Mouse (Mus musculus) left cerebral cortex, adult 2 months (tissue): ENCODE measurements at regions not wholly inside any gene's neighbourhood (a gene's known extent, or its start where the extent isn't known, plus 50 kb on each side); places are given as distances from the start of the nearest gene placed in this dataset.

Source experiments
- DNase-seq, 2 experiments: peaks; one replicate each; pipeline ENCODE4 v3.0.0; 2021 to 2022; ENCODE audit warnings: low spot score in 2 of 2, mixed read lengths in 1 of 2; ENCODE audit errors: extremely low spot score in 1 of 2
- H3K27ac ChIP-seq: fragments of 200-600 bp; 2 replicates; pipeline ENCODE4 v1.8.1; 2022
- H3K4me3 ChIP-seq: fragments of 200-600 bp; 2 replicates; pipeline ENCODE4 v1.8.1; 2022
- CTCF ChIP-seq: fragments of 200-600 bp; IDR thresholded peaks from 2 replicates; pipeline ENCODE4 v1.8.1; 2022; ENCODE audit warnings: antibody characterized with exemption, mild to moderate bottlenecking, moderate library complexity
- intact Hi-C: fragments of 180-260 bp; cut with DNase I; formaldehyde crosslinking; loops from one replicate; pipeline ENCODE4 v1.15.1; 2025

- no peak for TF ChIP-seq CTCF
- no peak overlapping the region for H3K4me3 ChIP-seq
- intact Hi-C loops, result no loop called here
- no peak for DNase-seq
- H3K27ac ChIP-seq, result no peak overlapping the region
Measured at GRCm38 (mm10) chr12:92353386-92354257, 504.7 kb upstream of the Sel1l start.

DNA sequence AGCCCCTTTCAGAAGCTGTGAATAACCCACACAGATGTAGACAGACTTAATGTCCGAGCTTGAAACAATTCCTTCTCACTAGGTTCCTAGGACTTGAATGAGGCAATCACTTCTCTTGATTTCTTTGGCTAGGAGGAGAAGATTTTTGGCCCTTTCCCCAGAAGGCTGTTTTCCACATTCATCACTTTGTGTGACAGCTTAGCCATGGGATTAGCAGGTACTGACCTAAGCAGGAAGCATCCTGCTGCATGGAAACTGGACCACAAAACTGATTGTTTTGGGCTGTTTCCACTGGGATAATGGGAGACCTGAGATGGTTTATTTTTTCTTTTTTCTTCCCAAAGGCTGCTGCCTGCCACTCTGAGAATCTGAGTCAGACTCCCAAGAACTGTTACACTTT, 469.3 kb upstream of the Sel1l start:
- intact Hi-C loops, result no loop called here
- Histone ChIP-seq H3K4me3 (no peak overlapping the region), H3K27ac (no peak overlapping the region)
- no peak for DNase-seq
- TF ChIP-seq CTCF, result no peak

DNA sequence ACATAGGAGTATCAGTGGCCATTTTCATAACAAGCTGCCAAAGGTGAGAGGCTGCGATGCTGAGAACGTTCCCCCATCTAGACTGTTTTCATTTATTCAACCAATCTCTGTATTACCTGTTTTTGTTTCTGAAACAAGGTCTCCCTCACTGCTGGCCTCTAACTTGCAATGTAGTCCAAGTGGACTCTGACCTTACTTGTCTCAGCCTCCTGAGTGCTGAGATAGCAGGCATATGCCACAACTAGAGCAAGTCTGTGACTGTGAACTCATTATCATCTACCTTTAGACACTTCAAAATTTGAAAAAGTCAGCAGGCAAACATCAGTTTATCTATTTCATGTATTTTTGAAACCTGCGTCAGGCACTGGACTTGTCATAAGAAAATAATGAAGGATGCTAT, 468.7 kb upstream of the Sel1l start:
- TF ChIP-seq CTCF, result no peak
- intact Hi-C loops, result no loop called here
- no peak for DNase-seq
- no peak overlapping the region for H3K4me3 ChIP-seq
- no peak overlapping the region for H3K27ac ChIP-seq

DNA sequence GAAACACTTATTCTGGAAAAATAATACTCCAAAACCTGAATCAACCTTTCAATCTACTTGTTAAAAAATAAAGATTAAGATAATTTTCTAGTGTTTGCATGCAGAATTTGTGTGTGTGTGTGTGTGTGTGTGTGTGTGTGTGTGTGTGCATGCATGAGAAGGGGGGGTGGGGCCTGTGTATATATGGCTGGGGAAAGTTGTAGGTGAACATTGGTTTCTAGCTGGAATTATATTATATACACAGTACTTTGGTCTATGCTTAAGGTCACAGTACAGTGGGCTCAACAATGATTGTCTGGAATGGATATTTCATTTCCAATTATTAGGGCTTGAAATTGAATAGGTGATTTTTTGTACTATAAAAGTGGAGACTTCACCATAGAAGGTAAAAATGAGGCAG, 467.3 kb upstream of the Sel1l start:
- no peak for TF ChIP-seq CTCF
- Histone ChIP-seq H3K4me3 (no peak overlapping the region), H3K27ac (no peak overlapping the region)
- DNase-seq, result no peak
- intact Hi-C loops, result no loop called here

- DNase-seq, result no peak
- no peak for TF ChIP-seq CTCF
- intact Hi-C loops, result no loop called here
- no peak overlapping the region for H3K4me3 ChIP-seq
- H3K27ac ChIP-seq, result no peak overlapping the region
Measured at GRCm38 (mm10) chr12:92315820-92316219, 466.9 kb upstream of the Sel1l start.

DNA sequence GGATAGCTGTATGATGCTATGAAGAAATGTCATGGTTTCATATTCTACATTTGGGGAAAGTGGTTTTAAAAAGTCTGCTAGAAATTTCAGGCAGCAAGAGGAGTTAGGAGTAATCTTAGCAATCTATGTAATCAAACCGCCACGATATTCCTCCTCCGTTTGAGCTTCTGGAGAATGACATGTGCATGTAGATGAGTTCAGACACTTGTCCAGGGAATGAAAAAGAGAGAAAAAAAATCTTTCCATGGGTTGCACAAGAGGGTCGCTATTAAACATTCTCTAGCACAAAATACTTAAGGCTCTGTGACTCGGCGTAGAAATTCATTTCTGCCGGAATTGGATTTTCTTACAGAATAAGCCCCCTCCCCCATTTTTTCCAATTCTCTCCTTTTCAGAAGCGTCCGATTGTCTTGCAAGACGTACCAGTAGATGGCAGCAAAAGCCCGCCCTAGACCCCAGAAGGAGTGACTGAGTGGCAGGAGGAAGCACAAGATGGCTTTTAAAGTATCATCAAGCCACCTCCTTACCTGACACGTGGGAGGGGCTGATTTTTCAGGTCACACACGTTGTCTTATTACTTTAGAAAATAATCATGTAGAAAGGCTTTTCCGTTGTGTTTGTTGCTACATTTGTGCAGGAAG, 454.1 kb upstream of the Sel1l start:
- peak; percentile 86 for TF ChIP-seq CTCF
- Histone ChIP-seq H3K4me3 (peak overlapping the region; percentile 27), H3K27ac (peak overlapping the region; percentile 48; the same call in 1 of the 2 replicates)
- intact Hi-C loops, result loop anchor here (5.0 to 10.0 kb wide), 2 partner anchors 371 to 1252 kb away; no protein-coding TSS in a partner anchor
- DNase-seq, result peak; percentile 72 to 76

GRCm38 (mm10) chr12:92294887-92295286, 445.9 kb upstream of the Sel1l start:
- Histone ChIP-seq H3K4me3 (no peak overlapping the region), H3K27ac (peak overlapping the region; percentile 63; the same call in 1 of the 2 replicates)
- no peak for TF ChIP-seq CTCF
- intact Hi-C loops, result loop anchor here (5.0 kb wide), 3 partner anchors 103 to 418 kb away; no protein-coding TSS in a partner anchor
- DNase-seq, result no peak

- H3K4me3 ChIP-seq, result no peak overlapping the region
- intact Hi-C loops, result loop anchor here (5.0 kb wide), 1 partner anchor 221 kb away; no protein-coding TSS in a partner anchor
- TF ChIP-seq CTCF, result no peak
- no peak overlapping the region for H3K27ac ChIP-seq
- no peak for DNase-seq
Measured at GRCm38 (mm10) chr12:92293341-92293720, 444.4 kb upstream of the Sel1l start.

DNA sequence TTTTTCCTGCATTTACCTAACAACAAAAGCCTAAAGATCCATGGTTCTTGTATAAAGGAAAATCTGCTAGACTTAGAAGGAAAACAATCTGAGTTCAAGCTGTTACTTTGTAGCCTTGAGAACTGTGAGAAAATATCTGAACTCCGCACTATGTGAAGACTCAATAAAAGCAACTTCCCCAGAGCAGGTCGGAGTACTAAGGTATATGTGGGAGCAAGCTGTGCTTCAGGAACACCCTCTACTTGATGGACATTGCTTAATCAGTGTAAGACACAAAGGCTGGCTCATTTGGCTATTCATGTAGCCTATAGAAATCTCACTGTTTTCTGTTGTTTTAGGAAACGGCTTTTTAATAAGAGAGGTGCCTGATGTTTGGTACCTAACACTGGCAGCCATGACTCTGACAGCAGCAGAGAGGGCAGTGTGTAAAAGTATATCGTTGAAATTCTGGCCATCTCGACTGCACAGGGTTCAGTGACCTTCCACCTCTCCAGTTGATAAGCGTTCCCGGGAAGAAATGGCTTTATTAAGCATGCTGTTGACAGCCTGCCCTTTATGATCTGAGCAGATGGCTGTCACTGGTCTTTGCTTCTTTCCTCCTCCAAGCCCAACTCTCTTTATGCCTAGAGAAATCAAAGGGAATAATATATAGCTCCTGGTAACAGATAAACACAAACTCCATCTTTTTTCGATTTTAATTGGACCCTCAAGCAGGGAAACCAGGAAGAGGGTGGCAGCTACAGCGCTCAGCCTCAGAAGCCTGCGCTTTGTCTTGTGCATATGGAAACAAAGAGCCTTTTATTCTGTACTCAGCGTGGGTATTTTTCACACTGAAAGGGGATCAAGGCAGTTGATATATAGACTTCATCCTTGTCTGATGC, 443.7 kb upstream of the Sel1l start:
- intact Hi-C loops, result loop anchor here (5.0 kb wide), 1 partner anchor 220 kb away; no protein-coding TSS in a partner anchor
- H3K27ac ChIP-seq, result no peak overlapping the region
- DNase-seq, result no peak
- no peak for TF ChIP-seq CTCF
- no peak overlapping the region for H3K4me3 ChIP-seq

DNA sequence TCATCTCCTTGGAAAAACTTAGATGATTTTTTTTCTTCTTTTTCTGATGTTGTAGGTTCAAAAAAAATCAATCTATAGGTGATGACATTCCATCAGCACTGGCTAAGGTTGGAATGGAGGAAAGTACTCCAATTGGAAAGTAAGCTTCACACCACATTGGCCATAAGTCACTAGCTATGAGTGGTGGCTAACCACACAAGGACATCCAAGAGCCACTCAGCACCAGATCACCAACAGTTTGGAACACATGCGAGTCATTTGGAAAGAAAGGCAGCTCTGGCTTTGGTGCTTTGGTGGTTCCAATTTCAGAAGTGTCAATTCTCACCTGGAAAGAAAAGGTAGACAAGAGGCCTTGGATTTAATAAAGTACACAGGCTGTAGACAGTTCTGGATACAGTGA, 442.5 kb upstream of the Sel1l start:
- Histone ChIP-seq H3K27ac (no peak overlapping the region), H3K4me3 (no peak overlapping the region)
- intact Hi-C loops, result loop anchor here (5.0 kb wide), 1 partner anchor 219 kb away; no protein-coding TSS in a partner anchor
- TF ChIP-seq CTCF, result no peak
- DNase-seq, result no peak

DNA sequence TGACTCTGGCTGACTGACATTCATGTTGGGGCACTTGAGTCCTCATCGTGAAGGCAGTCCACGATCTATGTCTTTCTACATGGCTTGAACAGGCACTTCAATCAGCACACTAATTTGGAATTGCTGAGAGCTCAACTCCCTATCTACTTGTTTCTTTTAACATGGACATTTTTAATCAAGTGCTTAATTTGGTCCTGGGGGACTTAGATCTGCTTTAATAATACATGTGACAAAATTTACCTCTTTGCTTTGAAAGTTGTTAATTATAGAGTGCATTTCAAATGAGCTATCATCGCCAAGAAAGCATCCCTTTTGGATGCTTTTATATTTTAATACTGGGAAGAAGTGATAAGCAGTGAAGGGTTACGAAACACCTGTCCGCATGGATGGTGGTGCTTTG, 436.6 kb upstream of the Sel1l start:
- Histone ChIP-seq H3K27ac (no peak overlapping the region), H3K4me3 (no peak overlapping the region)
- intact Hi-C loops, result no loop called here
- DNase-seq, result no peak
- TF ChIP-seq CTCF, result no peak
